Mouse (Mus musculus) intestine, embryonic 16.5 days (tissue): ENCODE results near the gene S100b. TPM values are rescaled to one million over a fixed set of nuclear protein-coding genes. Genes with fewer than 3 reads are reported as not detected.

Experiments used
- ATAC-seq: fragments of 200-750 bp; cut with Nextera tagmentation; 2 replicates; pipeline ENCODE4 v1.8.0; 2017; ENCODE audit warnings: moderate TSS enrichment, moderate library complexity
- H3K27ac ChIP-seq: fragments of 300-500 bp; sonication (generic); 2 replicates; pipeline ENCODE4 v1.5.1; 2014; ENCODE audit warnings: mild to moderate bottlenecking, low read length
- H3K27me3 ChIP-seq: fragments of 300-500 bp; sonication (generic); replicated peaks from 2 replicates; pipeline ENCODE4 v1.6.1; 2014; ENCODE audit warnings: low read length, control low read depth, mixed read lengths; ENCODE audit not compliant: control insufficient read depth, insufficient read depth
- H3K36me3 ChIP-seq: fragments of 300-500 bp; sonication (generic); 2 replicates; pipeline ENCODE4 v1.6.1; 2014; ENCODE audit warnings: low read length, control low read depth; ENCODE audit not compliant: control insufficient read depth, insufficient read depth
- H3K4me1 ChIP-seq: fragments of 300-500 bp; sonication (generic); 2 replicates; pipeline ENCODE4 v1.6.1; 2014; ENCODE audit warnings: low read length, control low read depth, mixed read lengths; ENCODE audit not compliant: control insufficient read depth, insufficient read depth
- H3K4me2 ChIP-seq: fragments of 300-500 bp; sonication (generic); 2 replicates; pipeline ENCODE4 v1.6.1; 2014; ENCODE audit warnings: low read depth, low read length, control low read depth
- H3K4me3 ChIP-seq: fragments of 300-500 bp; sonication (generic); 2 replicates; pipeline ENCODE4 v1.5.1; 2014; ENCODE audit warnings: mild to moderate bottlenecking, low read length
- H3K9ac ChIP-seq: fragments of 300-500 bp; sonication (generic); 2 replicates; pipeline ENCODE4 v1.6.1; 2014; ENCODE audit warnings: low read depth, low read length
- H3K9me3 ChIP-seq: fragments of 300-500 bp; sonication (generic); 2 replicates; pipeline ENCODE4 v1.6.1; 2016; ENCODE audit warnings: low read length, control low read depth; ENCODE audit not compliant: control insufficient read depth
- WGBS: fragments of 180-500 bp; shearing (Covaris S2); extraction: QIAGEN DNeasy Blood & Tissue Kit; methylation state at CpG from one replicate; pipeline ENCODE4 v1.1.7; 2014; 5-methylcytosine and 5-hydroxymethylcytosine counted together
- polyA plus RNA-seq: library from polyadenylated mRNA; unstranded; fragments of >200 nt; fragmentation: Nextera tagmentation; extraction: Ambion mirVana; gene quantifications from 2 replicates; pipeline ENCODE4 v1.2.1, GENCODE M21; 2015

Gene S100b
- polyA plus RNA-seq, 1 experiment from 2014 or later, result 2.4 TPM

GRCm38 (mm10) chr10:76257231-76257630 lies 3.6 kb downstream of the S100b start:
- peaks cover 12% of the 10 kb centered on the region for H3K4me1 ChIP-seq
- no peak for ATAC-seq
- H3K36me3 ChIP-seq, result no peaks in the 10 kb centered on the region
- no peak overlapping the region for H3K4me3 ChIP-seq
- 91% methylated on average over 7 of the region's 7 CpGs for WGBS
- H3K9me3 ChIP-seq, result no peaks in the 10 kb centered on the region
- no peaks in the 10 kb centered on the region for H3K27me3 ChIP-seq
- H3K27ac ChIP-seq, result no peak overlapping the region
- no peak overlapping the region for H3K4me2 ChIP-seq
- no peak overlapping the region for H3K9ac ChIP-seq

- no peak overlapping the region for H3K9ac ChIP-seq
- WGBS, result 71% methylated on average over 12 of the region's 12 CpGs
- ATAC-seq, result no peak
- H3K36me3 ChIP-seq, result no peaks in the 10 kb centered on the region
- no peak overlapping the region for H3K27ac ChIP-seq
- H3K27me3 ChIP-seq, result no peaks in the 10 kb centered on the region
- no peak overlapping the region for H3K4me3 ChIP-seq
- no peak overlapping the region for H3K4me2 ChIP-seq
- peaks cover 12% of the 10 kb centered on the region for H3K4me1 ChIP-seq
- no peaks in the 10 kb centered on the region for H3K9me3 ChIP-seq
These were observed 4.2 kb downstream of the S100b start for GRCm38 (mm10) chr10:76257719-76258390.

- H3K36me3 ChIP-seq, result 0 out of 2 replicates have a peak, but pooled peaks cover 3% of the 10 kb centered on the region
- WGBS, result 69% methylated on average over 18 of the region's 18 CpGs
- no peak for ATAC-seq
- H3K4me1 ChIP-seq, result no peaks in the 10 kb centered on the region; the same call in 1 of the 2 replicates
- H3K9ac ChIP-seq, result no peak overlapping the region
- no peak overlapping the region for H3K4me2 ChIP-seq
- no peak overlapping the region for H3K4me3 ChIP-seq
- no peak overlapping the region for H3K27ac ChIP-seq
- H3K9me3 ChIP-seq, result no peaks in the 10 kb centered on the region
- H3K27me3 ChIP-seq, result no peaks in the 10 kb centered on the region
These were observed 6.0 kb downstream of the S100b start for GRCm38 (mm10) chr10:76259566-76260232.

- Histone ChIP-seq H3K4me1 (no peaks in the 10 kb centered on the region; the same call in 1 of the 2 replicates), H3K27me3 (no peaks in the 10 kb centered on the region), H3K9ac (no peak overlapping the region), H3K9me3 (no peaks in the 10 kb centered on the region), H3K27ac (no peak overlapping the region), H3K36me3 (0 out of 2 replicates have a peak, but pooled peaks cover 3% of the 10 kb centered on the region), H3K4me3 (no peak overlapping the region), H3K4me2 (no peak overlapping the region)
- no peak for ATAC-seq
- WGBS, result 47% methylated on average over 11 of the region's 11 CpGs
These were observed 6.9 kb downstream of the S100b start for GRCm38 (mm10) chr10:76260358-76261059.

- Histone ChIP-seq H3K36me3 (0 out of 2 replicates have a peak, but pooled peaks cover 3% of the 10 kb centered on the region), H3K4me3 (no peak overlapping the region), H3K9me3 (no peaks in the 10 kb centered on the region), H3K4me1 (no peaks in the 10 kb centered on the region; the same call in 1 of the 2 replicates), H3K4me2 (no peak overlapping the region), H3K27ac (no peak overlapping the region), H3K9ac (no peak overlapping the region), H3K27me3 (no peaks in the 10 kb centered on the region)
- peak; percentile 69 for ATAC-seq
- 54% methylated on average over 3 of the region's 3 CpGs for WGBS
These were observed 7.8 kb downstream of the S100b start for GRCm38 (mm10) chr10:76261447-76261846.

- H3K36me3 ChIP-seq, result 0 out of 2 replicates have a peak, but pooled peaks cover 3% of the 10 kb centered on the region
- H3K27ac ChIP-seq, result no peak overlapping the region
- no peak overlapping the region for H3K4me3 ChIP-seq
- H3K27me3 ChIP-seq, result no peaks in the 10 kb centered on the region
- no peaks in the 10 kb centered on the region for H3K9me3 ChIP-seq
- H3K9ac ChIP-seq, result no peak overlapping the region
- no peak overlapping the region for H3K4me2 ChIP-seq
- no peak for ATAC-seq
- no peaks in the 10 kb centered on the region; the same call in 1 of the 2 replicates for H3K4me1 ChIP-seq
- WGBS, result 72% methylated on average over 4 of the region's 4 CpGs
These were observed 8.8 kb downstream of the S100b start for GRCm38 (mm10) chr10:76262431-76262830.

- Histone ChIP-seq H3K4me3 (no peak overlapping the region), H3K9me3 (no peaks in the 10 kb centered on the region), H3K4me1 (no peaks in the 10 kb centered on the region), H3K4me2 (no peak overlapping the region), H3K27me3 (no peaks in the 10 kb centered on the region), H3K27ac (no peak overlapping the region), H3K9ac (no peak overlapping the region), H3K36me3 (peaks cover 5% of the 10 kb centered on the region; the same call in 1 of the 2 replicates)
- 45% methylated on average over 8 of the region's 8 CpGs for WGBS
- ATAC-seq, result no peak
These were observed 17.6 kb downstream of the S100b start for GRCm38 (mm10) chr10:76271238-76271637.

- peaks cover 12% of the 10 kb centered on the region for H3K36me3 ChIP-seq
- no peaks in the 10 kb centered on the region for H3K9me3 ChIP-seq
- H3K4me1 ChIP-seq, result no peaks in the 10 kb centered on the region
- H3K4me3 ChIP-seq, result no peak overlapping the region
- H3K9ac ChIP-seq, result no peak overlapping the region
- ATAC-seq, result no peak
- H3K4me2 ChIP-seq, result no peak overlapping the region
- H3K27ac ChIP-seq, result no peak overlapping the region
- no peaks in the 10 kb centered on the region for H3K27me3 ChIP-seq
- WGBS, result 81% methylated on average over 10 of the region's 10 CpGs
These were observed 21.6 kb downstream of the S100b start for GRCm38 (mm10) chr10:76275256-76275655.

GRCm38 (mm10) chr10:76278541-76279097 lies 25.0 kb downstream of the S100b start:
- no peak overlapping the region for H3K4me2 ChIP-seq
- no peak overlapping the region for H3K27ac ChIP-seq
- no peaks in the 10 kb centered on the region for H3K9me3 ChIP-seq
- peaks cover 7% of the 10 kb centered on the region for H3K36me3 ChIP-seq
- no peaks in the 10 kb centered on the region for H3K27me3 ChIP-seq
- ATAC-seq, result no peak
- WGBS, result 74% methylated on average over 5 of the region's 5 CpGs
- H3K4me1 ChIP-seq, result no peaks in the 10 kb centered on the region
- no peak overlapping the region for H3K9ac ChIP-seq
- no peak overlapping the region for H3K4me3 ChIP-seq
